Mouse (Mus musculus) gastrocnemius, adult 18-20 months (tissue): ENCODE results near the gene Psmb10. TPM values are rescaled to one million over a fixed set of nuclear protein-coding genes. Genes with fewer than 3 reads are reported as not detected.
"Not testable (repeated sequence)": the region's sequence is repeated elsewhere in the genome, so short reads cannot be mapped to it uniquely, and the experiment has no call there.

Experiments used
- DNase-seq: peaks from one replicate; pipeline ENCODE4 v3.0.0; 2021; ENCODE audit warnings: low spot score
- long read RNA-seq, 2 experiments: library from polyadenylated mRNA; stranded (forward); transcript quantifications; one replicate each; pipeline ENCODE4 v2.0.0; 2021
- total RNA-seq, 2 experiments: library from RNA; stranded (reverse); gene quantifications; 2 replicates each; pipeline ENCODE4 v1.2.3; 2021

Gene Psmb10
- total RNA-seq, result 10 to 100 TPM; 19.4 to 27.2 TPM
- long read RNA-seq, experiment 1, transcript Psmb10-201 (8 exons, 1,311 nt), result major isoform, 6 of 11 reads
- long read RNA-seq, experiment 1, partial matches to known transcripts, result 1 of 11 reads
- long read RNA-seq, experiment 1, other reads (novel, unspliced or antisense), result 0 of 11 reads
- long read RNA-seq, experiment 2, transcript Psmb10-201 (8 exons, 1,311 nt), result major isoform, 10 of 17 reads
- long read RNA-seq, experiment 2, partial matches to known transcripts, result 0 of 17 reads
- long read RNA-seq, experiment 2, other reads (novel, unspliced or antisense), result 0 of 17 reads

GRCm38 (mm10) chr8:105938306-105938669, at the start of gene Psmb10:
TSS of gene Psmb10 (minus strand) at chr8:105938444.
- no peak for DNase-seq

GRCm38 (mm10) chr8:105983406-105983805, 45.2 kb upstream of the Psmb10 start:
- DNase-seq, result not testable (repeated sequence)

GRCm38 (mm10) chr8:105981146-105981545, 42.9 kb upstream of the Psmb10 start:
- no peak for DNase-seq

GRCm38 (mm10) chr8:105979325-105979724, 41.1 kb upstream of the Psmb10 start, which contains the start of gene Dpep3:
TSS of gene Dpep3 (minus strand) at chr8:105979429.
- DNase-seq, result no peak

- DNase-seq, result no peak
Observed at GRCm38 (mm10) chr8:105975363-105975762, 37.1 kb upstream of the Psmb10 start.

- no peak for DNase-seq
Observed at GRCm38 (mm10) chr8:105971019-105971720, 32.9 kb upstream of the Psmb10 start.

GRCm38 (mm10) chr8:105969367-105969766, 31.1 kb upstream of the Psmb10 start:
- DNase-seq, result no peak

GRCm38 (mm10) chr8:105966692-105967311, 28.6 kb upstream of the Psmb10 start:
- DNase-seq, result no peak

GRCm38 (mm10) chr8:105965905-105966341, 27.7 kb upstream of the Psmb10 start, which contains the start of gene Slc12a4:
TSS of gene Slc12a4 (minus strand) at chr8:105966097.
- peak; percentile 79 for DNase-seq

GRCm38 (mm10) chr8:105965266-105965904, 27.1 kb upstream of the Psmb10 start:
- DNase-seq, result peak; percentile 56

- DNase-seq, result no peak
Observed at GRCm38 (mm10) chr8:105964506-105965265, 26.4 kb upstream of the Psmb10 start.

- DNase-seq, result no peak
Observed at GRCm38 (mm10) chr8:105961536-105961935, 23.3 kb upstream of the Psmb10 start.

GRCm38 (mm10) chr8:105961101-105961500, 22.9 kb upstream of the Psmb10 start:
- DNase-seq, result no peak

- peak; percentile 94 for DNase-seq
Observed at GRCm38 (mm10) chr8:105959350-105959749, 21.1 kb upstream of the Psmb10 start.

- peak; percentile 59 for DNase-seq
Observed at GRCm38 (mm10) chr8:105957813-105958212, 19.6 kb upstream of the Psmb10 start.

- DNase-seq, result no peak
Observed at GRCm38 (mm10) chr8:105956556-105956955, 18.3 kb upstream of the Psmb10 start.

- DNase-seq, result no peak
Observed at GRCm38 (mm10) chr8:105951057-105951659, 12.9 kb upstream of the Psmb10 start.

- DNase-seq, result no peak
Observed at GRCm38 (mm10) chr8:105949350-105949749, 11.1 kb upstream of the Psmb10 start.

- no peak for DNase-seq
Observed at GRCm38 (mm10) chr8:105943321-105943739, 5.1 kb upstream of the Psmb10 start, which contains the start of gene Lcat. TSS of gene Lcat (minus strand) at chr8:105943382.

- no peak for DNase-seq
Observed at GRCm38 (mm10) chr8:105942542-105942941, 4.3 kb upstream of the Psmb10 start.
